15 mouse cellular contexts compared by ENCODE assay signal in genomic region chr10:39597792-39598183, GRCm38 (mm10). TPM values are rescaled to one million over a fixed set of nuclear protein-coding genes. Genes with fewer than 3 reads are reported as not detected.
DNase-seq lines count a peak whose midpoint lies in the region; ATAC-seq and TF ChIP-seq lines count a peak whose summit lies in the region.
"Had no signal": no experiment of that assay in that cellular context is flagged by ENCODE, and none has a peak within 500 bp of the region (broad histone marks: within the 10 kb centered on the region; RNA-seq: fewer than 3 reads in every experiment).

No protein-coding gene starts in this region.

- peaks cover 19% of the 10 kb centered on the region for H3K4me1 ChIP-seq in hindbrain, embryonic 12.5 days
- 0 out of 2 replicates have a peak, but pooled peaks cover 2% of the 10 kb centered on the region for H3K4me1 ChIP-seq in hindbrain, embryonic 11.5 days (replicated peaks; ENCODE audit: control insufficient read depth, insufficient read depth, low read length)
- peaks cover 18% of the 10 kb centered on the region for H3K4me1 ChIP-seq in stomach, embryonic 16.5 days (ENCODE audit: control insufficient read depth, insufficient read depth, low read length)
- H3K4me1 ChIP-seq in stomach, postnatal 0 days (replicated peaks; ENCODE audit: control insufficient read depth, insufficient read depth), result no peaks in the 10 kb centered on the region
- H3K4me1 ChIP-seq: liver, embryonic 13.5 days had no signal

- TF ChIP-seq EP300 in stomach, postnatal 0 days (optimal IDR thresholded peaks at IDR 0.05), result no peak

- H3K36me3 ChIP-seq in hindbrain, embryonic 12.5 days, result no peaks in the 10 kb centered on the region
- H3K36me3 ChIP-seq in hindbrain, embryonic 11.5 days (ENCODE audit: control insufficient read depth, insufficient read depth, low read length), result no peaks in the 10 kb centered on the region
- H3K36me3 ChIP-seq in stomach, embryonic 16.5 days (ENCODE audit: control insufficient read depth, insufficient read depth, low read length), result no peaks in the 10 kb centered on the region
- no peaks in the 10 kb centered on the region for H3K36me3 ChIP-seq in stomach, postnatal 0 days (ENCODE audit: control insufficient read depth, insufficient read depth, low read length)
- H3K36me3 ChIP-seq: heart, embryonic 15.5 days; liver, embryonic 13.5 days had no signal

- H3K4me2 ChIP-seq in hindbrain, embryonic 12.5 days (replicated peaks), result no peak overlapping the region
- H3K4me2 ChIP-seq in hindbrain, embryonic 11.5 days (replicated peaks; ENCODE audit: low read depth, low read length), result no peak overlapping the region
- H3K4me2 ChIP-seq in stomach, embryonic 16.5 days (ENCODE audit: low read depth, low read length), result no peak overlapping the region
- no peak overlapping the region for H3K4me2 ChIP-seq in stomach, postnatal 0 days (replicated peaks; ENCODE audit: low read depth)
- H3K4me2 ChIP-seq: heart, embryonic 15.5 days; liver, embryonic 13.5 days had no signal

- DNase-seq in hindbrain, embryonic 11.5 days (ENCODE audit: low spot score), result no peak
- DNase-seq in stomach, postnatal 0 days (ENCODE audit: low spot score), result no peak
- DNase-seq in lung, postnatal 36 days, result peak; percentile 37
- DNase-seq in embryo, embryonic 11 days, result no peak
- no peak for DNase-seq in frontal cortex, adult 2 months (ENCODE audit: extremely low spot score in 1 of 2, low spot score in 1 of 2)
- DNase-seq: adrenal gland, adult 8-10 months; cerebellum, adult 9-11 months; heart, adult 11 months; liver, embryonic 13.5 days; retina, postnatal 1 day had no signal

- peaks cover 13% of the 10 kb centered on the region; the same call in 1 of the 2 replicates for H3K9me3 ChIP-seq in hindbrain, embryonic 12.5 days (replicated peaks)
- no peaks in the 10 kb centered on the region for H3K9me3 ChIP-seq in hindbrain, embryonic 11.5 days (ENCODE audit: control insufficient read depth, low read length)
- peaks cover 12% of the 10 kb centered on the region for H3K9me3 ChIP-seq in stomach, embryonic 16.5 days (replicated peaks; ENCODE audit: control insufficient read depth, low read length)
- H3K9me3 ChIP-seq in stomach, postnatal 0 days (ENCODE audit: control insufficient read depth, low read length), result no peaks in the 10 kb centered on the region; the same call in 1 of the 2 replicates
- H3K9me3 ChIP-seq: heart, embryonic 15.5 days had no signal

- WGBS in hindbrain, embryonic 12.5 days, result 55% methylated on average over 3 of the region's 3 CpGs
- 56% methylated on average over 3 of the region's 3 CpGs for WGBS in hindbrain, embryonic 11.5 days
- WGBS in stomach, embryonic 16.5 days, result 53% methylated on average over 3 of the region's 3 CpGs
- WGBS in stomach, postnatal 0 days, result 51% methylated on average over 3 of the region's 3 CpGs

- H3K27ac ChIP-seq in hindbrain, embryonic 12.5 days, result peak overlapping the region; percentile 37; the same call in 1 of the 2 replicates
- H3K27ac ChIP-seq in hindbrain, embryonic 11.5 days (ENCODE audit: low read depth, low read length), result no peak overlapping the region
- 0 out of 2 replicates have a peak overlapping the region, but pooled peaks have one; percentile 71 for H3K27ac ChIP-seq in stomach, embryonic 16.5 days (ENCODE audit: low read length)
- no peak overlapping the region for H3K27ac ChIP-seq in stomach, postnatal 0 days (replicated peaks)
- H3K27ac ChIP-seq: heart, embryonic 15.5 days; layer of hippocampus, adult 2 months; liver, embryonic 13.5 days had no signal

- TF ChIP-seq CTCF in stomach, postnatal 0 days (IDR thresholded peaks at IDR 0.05; ENCODE audit: low read depth), result no peak

- no peak overlapping the region for H3K4me3 ChIP-seq in hindbrain, embryonic 12.5 days
- H3K4me3 ChIP-seq in hindbrain, embryonic 11.5 days (ENCODE audit: low read depth, low read length), result no peak overlapping the region
- no peak overlapping the region for H3K4me3 ChIP-seq in stomach, embryonic 16.5 days (replicated peaks; ENCODE audit: low read length)
- no peak overlapping the region for H3K4me3 ChIP-seq in stomach, postnatal 0 days (ENCODE audit: low read depth, low read length)
- H3K4me3 ChIP-seq: heart, embryonic 15.5 days; layer of hippocampus, adult 2 months; liver, embryonic 13.5 days had no signal

- no peaks in the 10 kb centered on the region for H3K27me3 ChIP-seq in hindbrain, embryonic 12.5 days
- no peaks in the 10 kb centered on the region for H3K27me3 ChIP-seq in hindbrain, embryonic 11.5 days (ENCODE audit: control insufficient read depth, insufficient read depth, low read length)
- no peaks in the 10 kb centered on the region for H3K27me3 ChIP-seq in stomach, embryonic 16.5 days (ENCODE audit: control insufficient read depth, insufficient read depth, low read length)
- H3K27me3 ChIP-seq in stomach, postnatal 0 days (ENCODE audit: control insufficient read depth, insufficient read depth, low read length), result no peaks in the 10 kb centered on the region
- H3K27me3 ChIP-seq: heart, embryonic 15.5 days; liver, embryonic 13.5 days had no signal

- peak; percentile 43; the same call in 1 of the 2 replicates for ATAC-seq in hindbrain, embryonic 12.5 days (ENCODE audit: low FRiP score)
- no peak for ATAC-seq in hindbrain, embryonic 11.5 days (ENCODE audit: low FRiP score)
- ATAC-seq in stomach, embryonic 16.5 days (ENCODE audit: insufficient read depth, low FRiP score), result no peak
- no peak for ATAC-seq in stomach, postnatal 0 days (ENCODE audit: low FRiP score, low TSS enrichment)
- ATAC-seq: inflammation-experienced regulatory T-cells, adult 6 months had no signal

- H3K9ac ChIP-seq in hindbrain, embryonic 12.5 days, result no peak overlapping the region
- H3K9ac ChIP-seq in hindbrain, embryonic 11.5 days (ENCODE audit: low read depth, low read length), result no peak overlapping the region
- H3K9ac ChIP-seq in stomach, embryonic 16.5 days (ENCODE audit: low read length), result no peak overlapping the region
- no peak overlapping the region for H3K9ac ChIP-seq in stomach, postnatal 0 days (ENCODE audit: low read length)
- H3K9ac ChIP-seq: heart, embryonic 15.5 days; liver, embryonic 13.5 days had no signal

RNA-seq across cellular contexts. Expression of gene Traf3ip2, which starts 14.9 kb away (rescaled TPM):
- polyA plus RNA-seq in hindbrain, embryonic 12.5 days (2016; fragmentation: Nextera tagmentation; extraction: Ambion mirVana), result 5.8 and 7.0 TPM in 2 replicates
- 5.6 and 7.2 TPM in 2 replicates for polyA plus RNA-seq in hindbrain, embryonic 11.5 days (2014; fragmentation: Nextera tagmentation; extraction: Ambion mirVana)
- 32.1 and 33.1 TPM in 2 replicates for polyA plus RNA-seq in stomach, embryonic 16.5 days (2015; fragmentation: Nextera tagmentation; extraction: Ambion mirVana)
- polyA plus RNA-seq in stomach, postnatal 0 days (2015; fragmentation: Nextera tagmentation; extraction: Ambion mirVana), result 19.4 and 24.1 TPM in 2 replicates
- 1.7 and 2.8 TPM in 2 replicates for polyA plus RNA-seq in frontal cortex, adult 2 months (2012; rRNA removed)

Comparison
In these comparisons a context has a peak if more than half of its experiments do, and no peak if none do; other contexts are left out.
1. H3K27ac ChIP-seq: peak in hindbrain, embryonic 12.5 days (single experiment) and stomach, embryonic 16.5 days (single experiment); none in hindbrain, embryonic 11.5 days (single experiment) and stomach, postnatal 0 days (single experiment).